Mouse (Mus musculus): ENCODE measurements around the gene Mcrs1.

DNA sequence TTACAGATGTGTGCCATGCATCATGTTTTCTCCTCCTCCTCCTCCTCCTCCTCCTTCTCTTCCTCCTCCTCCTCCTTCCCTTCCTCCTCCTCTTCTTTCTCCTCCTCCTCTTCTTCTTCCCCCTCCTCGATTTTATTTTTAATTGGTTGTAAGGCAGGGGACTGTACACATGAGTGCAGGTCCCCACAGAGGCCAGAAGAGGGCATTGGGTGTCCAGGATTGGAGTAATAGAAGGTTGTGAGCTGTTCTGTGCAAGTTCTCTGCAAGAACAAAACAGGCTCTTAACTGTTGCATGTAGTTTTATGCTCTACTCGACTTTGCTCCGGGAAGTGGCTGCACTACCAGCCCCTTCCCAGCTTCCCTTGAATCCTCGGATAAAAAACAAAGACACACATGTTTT, 11.6 kb downstream of the Mcrs1 start:
- TF ChIP-seq POLR2A (IDR thresholded peaks at IDR 0.05; ENCODE audit: borderline replicate concordance, extremely low read depth, insufficient read depth, insufficient read length, poor library complexity, severe bottlenecking) (no peak), CTCF (IDR thresholded peaks at IDR 0.05; ENCODE audit: borderline replicate concordance, extremely low read depth, insufficient read depth, insufficient read length) (no peak)
